26 mouse cellular contexts compared by ENCODE assay signal in the genomic region with DNA sequence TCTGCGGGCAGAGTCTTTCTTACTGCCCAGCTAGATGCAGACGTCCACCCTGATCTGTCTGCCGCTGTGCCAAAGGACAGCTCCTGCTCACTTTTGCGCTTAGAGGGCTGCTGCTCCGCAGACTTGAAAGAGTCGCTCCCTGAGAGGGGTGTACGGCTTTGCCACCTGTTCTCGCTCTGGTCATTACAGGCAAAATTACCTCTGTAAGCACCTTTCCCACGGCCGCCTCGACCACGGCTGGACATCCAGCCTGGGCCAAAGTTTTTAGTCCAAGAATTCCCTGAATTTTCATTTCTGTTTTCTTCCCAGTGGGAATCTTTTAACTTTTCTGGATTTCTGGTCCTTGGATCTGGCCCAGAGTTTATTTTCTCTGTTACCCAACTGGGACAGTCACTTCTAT. TPM values are rescaled to one million over a fixed set of nuclear protein-coding genes. Genes with fewer than 3 reads are reported as not detected.
DNase-seq lines count a peak whose midpoint lies in the region; ATAC-seq and TF ChIP-seq lines count a peak whose summit lies in the region.
"Had no signal": no experiment of that assay in that cellular context is flagged by ENCODE, and none has a peak within 500 bp of the region (broad histone marks: within the 10 kb centered on the region; RNA-seq: fewer than 3 reads in every experiment).

No protein-coding gene starts in this region.

- no peak for DNase-seq in gastrocnemius, adult 2 months
- DNase-seq in gastrocnemius, postnatal 36 days: no peak
- DNase-seq in heart, adult 2 months: peak; percentile 24 to 32
- DNase-seq in intestine, embryonic 14.5 days (ENCODE audit: low spot score): peak; percentile 45
- DNase-seq: adrenal gland, adult 8-10 months; adrenal gland, postnatal 25 days; cerebellum, adult 11-12 months; cerebellum, adult 8-10 months; cerebellum, postnatal 10 days; cerebellum, postnatal 36 days; embryo, embryonic 11 days; forebrain, postnatal 0 days; gastrocnemius, postnatal 25 days; kidney, adult 18-20 months; kidney, adult 9 months had no signal

- H3K36me3 ChIP-seq in heart, adult 2 months (ENCODE audit: control insufficient read depth, insufficient read depth, low read length): peaks cover 15% of the 10 kb centered on the region
- H3K36me3 ChIP-seq in heart, embryonic 12.5 days: peaks cover 84% of the 10 kb centered on the region
- peaks cover 99% of the 10 kb centered on the region for H3K36me3 ChIP-seq in intestine, embryonic 14.5 days (ENCODE audit: control insufficient read depth, insufficient read depth, low read length)
- peaks cover 30% of the 10 kb centered on the region; the same call in 1 of the 2 replicates for H3K36me3 ChIP-seq in intestine, embryonic 16.5 days (ENCODE audit: control insufficient read depth, insufficient read depth, low read length)

- 83% methylated on average over 12 of the region's 12 CpGs for WGBS in heart, adult 2 months
- WGBS in heart, embryonic 12.5 days: 91% methylated on average over 12 of the region's 12 CpGs
- WGBS in intestine, embryonic 14.5 days: 93% methylated on average over 12 of the region's 12 CpGs
- 90% methylated on average over 12 of the region's 12 CpGs for WGBS in intestine, embryonic 16.5 days

- no peak overlapping the region for H3K4me2 ChIP-seq in heart, embryonic 12.5 days
- no peak overlapping the region for H3K4me2 ChIP-seq in intestine, embryonic 14.5 days (ENCODE audit: low read length)
- H3K4me2 ChIP-seq in intestine, embryonic 16.5 days (ENCODE audit: low read depth, low read length): no peak overlapping the region
- H3K4me2 ChIP-seq: embryonic facial prominence, embryonic 13.5 days; hindbrain, embryonic 12.5 days; hindbrain, embryonic 15.5 days; intestine, embryonic 15.5 days had no signal

- no peak for ATAC-seq in heart, embryonic 12.5 days (ENCODE audit: insufficient number of reproducible peaks, low FRiP score)
- no peak for ATAC-seq in intestine, embryonic 14.5 days (replicated peaks; ENCODE audit: low FRiP score, low TSS enrichment, low read depth)
- no peak for ATAC-seq in intestine, embryonic 16.5 days
- ATAC-seq: activated CD4-positive, CD25-positive, alpha-beta regulatory T cell, adult 4 months; forebrain, embryonic 14.5 days; forebrain, postnatal 0 days; intestine, embryonic 15.5 days had no signal

- peak overlapping the region; percentile 20; the same call in 1 of the 2 replicates for H3K27ac ChIP-seq in gastrocnemius, adult 2 months
- H3K27ac ChIP-seq in heart, adult 2 months: peak overlapping the region; percentile 34
- H3K27ac ChIP-seq in heart, embryonic 12.5 days (ENCODE audit: poor library complexity, severe bottlenecking): no peak overlapping the region
- no peak overlapping the region for H3K27ac ChIP-seq in intestine, embryonic 14.5 days (ENCODE audit: low read depth)
- H3K27ac ChIP-seq in intestine, embryonic 16.5 days (ENCODE audit: low read length): no peak overlapping the region
- H3K27ac ChIP-seq: embryonic facial prominence, embryonic 10.5 days; embryonic facial prominence, embryonic 13.5 days; forebrain, embryonic 10.5 days; hindbrain, embryonic 12.5 days; hindbrain, embryonic 15.5 days; intestine, embryonic 15.5 days had no signal

- no peaks in the 10 kb centered on the region; the same call in 1 of the 2 replicates for H3K4me1 ChIP-seq in heart, adult 2 months (ENCODE audit: control insufficient read depth, insufficient read depth, low read length)
- no peaks in the 10 kb centered on the region for H3K4me1 ChIP-seq in heart, embryonic 12.5 days (replicated peaks)
- no peaks in the 10 kb centered on the region for H3K4me1 ChIP-seq in intestine, embryonic 14.5 days (replicated peaks; ENCODE audit: control insufficient read depth, insufficient read depth, low read length)
- H3K4me1 ChIP-seq in intestine, embryonic 16.5 days (ENCODE audit: control insufficient read depth, insufficient read depth, low read length): no peaks in the 10 kb centered on the region
- H3K4me1 ChIP-seq: embryonic facial prominence, embryonic 10.5 days; embryonic facial prominence, embryonic 13.5 days; forebrain, embryonic 10.5 days; hindbrain, embryonic 12.5 days; hindbrain, embryonic 15.5 days; intestine, embryonic 15.5 days had no signal

- no peak overlapping the region for H3K4me3 ChIP-seq in gastrocnemius, adult 2 months
- no peak overlapping the region for H3K4me3 ChIP-seq in heart, adult 2 months
- no peak overlapping the region for H3K4me3 ChIP-seq in heart, embryonic 12.5 days
- H3K4me3 ChIP-seq in intestine, embryonic 14.5 days (ENCODE audit: low read depth, low read length): no peak overlapping the region
- H3K4me3 ChIP-seq in intestine, embryonic 16.5 days (ENCODE audit: low read length): no peak overlapping the region
- H3K4me3 ChIP-seq: embryonic facial prominence, embryonic 10.5 days; embryonic facial prominence, embryonic 13.5 days; erythroblast, embryonic 14.5 days; forebrain, embryonic 10.5 days; hindbrain, embryonic 12.5 days; hindbrain, embryonic 15.5 days; intestine, embryonic 15.5 days had no signal

- no peaks in the 10 kb centered on the region for H3K27me3 ChIP-seq in heart, adult 2 months (ENCODE audit: control insufficient read depth, insufficient read depth, low read length)
- no peaks in the 10 kb centered on the region for H3K27me3 ChIP-seq in heart, embryonic 12.5 days (replicated peaks)
- no peaks in the 10 kb centered on the region for H3K27me3 ChIP-seq in intestine, embryonic 14.5 days (replicated peaks; ENCODE audit: control insufficient read depth, insufficient read depth, low read length)
- H3K27me3 ChIP-seq in intestine, embryonic 16.5 days (replicated peaks; ENCODE audit: control insufficient read depth, insufficient read depth, low read length): no peaks in the 10 kb centered on the region
- H3K27me3 ChIP-seq: embryonic facial prominence, embryonic 13.5 days; hindbrain, embryonic 12.5 days; hindbrain, embryonic 15.5 days; intestine, embryonic 15.5 days had no signal

- TF ChIP-seq EP300 in heart, adult 2 months (IDR thresholded peaks at IDR 0.05; ENCODE audit: insufficient read depth, low read depth, low read length): no peak

- no peak for TF ChIP-seq CTCF in gastrocnemius, adult 2 months (IDR thresholded peaks at IDR 0.05)
- no peak for TF ChIP-seq CTCF in heart, adult 2 months (IDR thresholded peaks at IDR 0.05)

- no peak overlapping the region for H3K9ac ChIP-seq in heart, adult 2 months (ENCODE audit: low read depth, low read length)
- no peak overlapping the region for H3K9ac ChIP-seq in heart, embryonic 12.5 days
- H3K9ac ChIP-seq in intestine, embryonic 14.5 days (ENCODE audit: low read length): no peak overlapping the region
- H3K9ac ChIP-seq in intestine, embryonic 16.5 days (ENCODE audit: low read depth, low read length): no peak overlapping the region
- H3K9ac ChIP-seq: embryonic facial prominence, embryonic 13.5 days; forebrain, postnatal 0 days; hindbrain, embryonic 12.5 days; hindbrain, embryonic 15.5 days; intestine, embryonic 15.5 days had no signal

- H3K9me3 ChIP-seq in heart, embryonic 12.5 days (replicated peaks): no peaks in the 10 kb centered on the region
- no peaks in the 10 kb centered on the region for H3K9me3 ChIP-seq in intestine, embryonic 14.5 days (ENCODE audit: control insufficient read depth, low read length)
- H3K9me3 ChIP-seq in intestine, embryonic 16.5 days (ENCODE audit: control insufficient read depth, low read length): no peaks in the 10 kb centered on the region
- H3K9me3 ChIP-seq: embryonic facial prominence, embryonic 10.5 days; embryonic facial prominence, embryonic 13.5 days; forebrain, embryonic 10.5 days; hindbrain, embryonic 12.5 days; hindbrain, embryonic 15.5 days; intestine, embryonic 15.5 days had no signal

- TF ChIP-seq POLR2A in heart, adult 2 months (IDR thresholded peaks at IDR 0.05; ENCODE audit: insufficient read depth, low read depth, low read length): no peak

- intact Hi-C loops in gastrocnemius, adult 2 months (cut with DNase I): no loop called here
- intact Hi-C loops in gastrocnemius, postnatal 36 days (cut with DNase I): no loop called here
- intact Hi-C loops in heart, adult 2 months (cut with DNase I): no loop called here

- H3K79me2 ChIP-seq in heart, adult 2 months (replicated peaks; ENCODE audit: control insufficient read depth, insufficient read depth, low read length): no peaks in the 10 kb centered on the region

RNA-seq across cellular contexts. Expression of a gene that starts 42.5 kb away (rescaled TPM):
- 10 to 100 TPM; 41.3 to 43.3 TPM for total RNA-seq in gastrocnemius, adult 2 months (2021)
- 10 to 100 TPM; 29.2 to 35.8 TPM for total RNA-seq in gastrocnemius, postnatal 36 days (2021)
- total RNA-seq in heart, adult 2 months (2021): 10 to 100 TPM; 45.9 to 54.0 TPM
- polyA plus RNA-seq in heart, adult 2 months (2012; rRNA removed): 9.6 and 16.8 TPM in 2 replicates
- polyA plus RNA-seq in heart, embryonic 12.5 days (2016; fragmentation: Nextera tagmentation; extraction: Ambion mirVana): 76.0 and 79.1 TPM in 2 replicates
- 104 and 109 TPM in 2 replicates for polyA plus RNA-seq in intestine, embryonic 14.5 days (2014; fragmentation: Nextera tagmentation; extraction: Ambion mirVana)
- polyA plus RNA-seq in intestine, embryonic 16.5 days (2015; fragmentation: Nextera tagmentation; extraction: Ambion mirVana): 68.5 and 70.1 TPM in 2 replicates

Comparison
In these comparisons a context has a peak if more than half of its experiments do, and no peak if none do; other contexts are left out.
1. H3K27ac ChIP-seq: peak in gastrocnemius, adult 2 months (single experiment) and heart, adult 2 months (single experiment); none in heart, embryonic 12.5 days (single experiment), intestine, embryonic 14.5 days (single experiment) and intestine, embryonic 16.5 days (single experiment).
2. DNase-seq: peak in heart, adult 2 months (2 of 2) and intestine, embryonic 14.5 days (single experiment); none in gastrocnemius, adult 2 months (single experiment) and gastrocnemius, postnatal 36 days (0 of 2).